Mouse (Mus musculus) heart, postnatal 10 days (tissue): Measurements from ENCODE around the gene Trim45. TPM values are rescaled to one million over a fixed set of nuclear protein-coding genes. Genes with fewer than 3 reads are reported as not detected.

Experiments
- total RNA-seq, 2 experiments: library from RNA; stranded (reverse); gene quantifications; 2 replicates each; pipeline ENCODE4 v1.2.3; 2021

The Trim45 gene
- total RNA-seq, 2 experiments from 2014 or later = 10.7 to 11.1 TPM

Other genes starting within 250 kb of the Trim45 start
- gene Man1a2, start 236.7 kb upstream of the Trim45 start, total RNA-seq = 10 to 100 TPM; 61.4 to 68.7 TPM
- gene Vtcn1, start 96.7 kb upstream of the Trim45 start, total RNA-seq = under 1 TPM; 0.24 to 0.79 TPM
- gene Ttf2, start 47.5 kb downstream of the Trim45 start, total RNA-seq = 1 to 10 TPM; 5.7 to 6.0 TPM
- gene Cd101, start 107.4 kb downstream of the Trim45 start, total RNA-seq = under 1 TPM; 0.50 to 0.64 TPM
- 10 to 100 TPM; 71.5 to 74.7 TPM for gene Ptgfrn, start 188.1 kb downstream of the Trim45 start, total RNA-seq